Mouse (Mus musculus): Measurements from ENCODE around the gene Ablim1. TPM values are rescaled to one million over a fixed set of nuclear protein-coding genes. Genes with fewer than 3 reads are reported as not detected.

The Ablim1 gene
- polyA plus RNA-seq, 1 experiment: 501 TPM

DNA sequence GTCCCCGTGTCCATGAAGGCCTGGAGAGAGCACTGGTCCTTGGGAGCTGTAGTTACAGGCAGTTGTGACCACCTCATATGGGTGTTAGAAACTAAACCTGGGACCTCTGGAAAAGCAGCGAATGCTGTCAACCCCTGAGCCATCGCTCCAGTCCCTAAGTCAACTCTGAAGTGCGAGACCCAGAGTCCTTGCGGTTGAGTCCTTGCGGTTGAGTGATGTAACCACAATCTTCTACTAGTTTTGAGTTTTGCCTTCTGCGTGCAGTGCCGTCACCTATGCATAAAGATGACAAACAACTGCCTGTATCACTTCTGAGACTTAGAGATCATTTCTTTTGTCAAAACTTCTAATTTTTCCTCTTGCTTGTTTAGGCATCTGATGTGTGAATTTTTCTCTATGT is 200.7 kb downstream of the Ablim1 start:
- Histone ChIP-seq H3K4me3 (ENCODE audit: insufficient read depth, low read depth, low read length) (no peak overlapping the region), H3K4me1 (ENCODE audit: control insufficient read depth, insufficient read depth, low read length) (peaks cover 11% of the 10 kb centered on the region; the same call in 1 of the 2 replicates), H3K27ac (ENCODE audit: insufficient read depth, low read depth, low read length) (no peak overlapping the region)
- TF ChIP-seq POLR2A (IDR thresholded peaks at IDR 0.05; ENCODE audit: insufficient read depth, low read depth, low read length): no peak
- TF ChIP-seq CTCF (IDR thresholded peaks at IDR 0.05; ENCODE audit: insufficient read depth, low read depth, low read length): no peak
- WGBS: 94% methylated on average over 8 of the region's 8 CpGs

DNA sequence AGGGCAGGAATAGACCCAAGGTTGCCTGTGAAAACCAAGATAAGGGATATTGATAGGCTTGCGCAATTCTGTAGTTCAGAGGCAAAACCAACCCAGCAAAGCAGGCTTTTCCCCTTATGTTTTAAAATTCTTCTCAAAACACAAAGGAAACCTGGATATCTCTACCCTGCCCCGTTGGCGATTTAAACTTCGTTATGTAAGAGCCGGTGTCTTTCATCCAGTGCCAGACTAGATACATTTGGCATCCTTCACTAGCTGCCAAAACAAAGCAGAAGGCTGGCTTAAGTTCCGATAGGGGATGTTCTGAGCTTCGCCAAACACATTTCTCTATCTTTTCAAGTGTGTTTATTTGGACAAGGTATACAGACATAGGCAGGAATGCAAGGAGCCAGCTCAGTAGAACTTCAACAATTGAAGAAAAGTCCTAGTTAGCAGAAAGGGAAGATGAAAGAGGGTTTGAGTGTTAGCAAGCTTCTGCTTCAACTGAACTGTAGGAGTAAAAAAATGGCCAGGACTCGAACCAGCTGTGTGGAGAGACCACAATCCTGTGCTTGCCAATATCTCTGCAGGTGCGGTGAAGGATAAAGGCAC is 201.8 kb downstream of the Ablim1 start:
- WGBS: 43% methylated on average over 9 of the region's 9 CpGs
- no peak for TF ChIP-seq POLR2A (IDR thresholded peaks at IDR 0.05; ENCODE audit: insufficient read depth, low read depth, low read length)
- TF ChIP-seq CTCF (IDR thresholded peaks at IDR 0.05; ENCODE audit: insufficient read depth, low read depth, low read length): no peak
- Histone ChIP-seq H3K27ac (ENCODE audit: insufficient read depth, low read depth, low read length) (no peak overlapping the region), H3K4me1 (ENCODE audit: control insufficient read depth, insufficient read depth, low read length) (peaks cover 13% of the 10 kb centered on the region; the same call in 1 of the 2 replicates), H3K4me3 (ENCODE audit: insufficient read depth, low read depth, low read length) (no peak overlapping the region)

GRCm38 (mm10) chr19:57112231-57112815 is 202.4 kb downstream of the Ablim1 start:
- Histone ChIP-seq H3K27ac (ENCODE audit: insufficient read depth, low read depth, low read length) (no peak overlapping the region), H3K4me3 (ENCODE audit: insufficient read depth, low read depth, low read length) (no peak overlapping the region), H3K4me1 (ENCODE audit: control insufficient read depth, insufficient read depth, low read length) (peaks cover 13% of the 10 kb centered on the region; the same call in 1 of the 2 replicates)
- no peak for TF ChIP-seq CTCF (IDR thresholded peaks at IDR 0.05; ENCODE audit: insufficient read depth, low read depth, low read length)
- TF ChIP-seq POLR2A (IDR thresholded peaks at IDR 0.05; ENCODE audit: insufficient read depth, low read depth, low read length): no peak
- WGBS: 85% methylated on average over 8 of the region's 8 CpGs

DNA sequence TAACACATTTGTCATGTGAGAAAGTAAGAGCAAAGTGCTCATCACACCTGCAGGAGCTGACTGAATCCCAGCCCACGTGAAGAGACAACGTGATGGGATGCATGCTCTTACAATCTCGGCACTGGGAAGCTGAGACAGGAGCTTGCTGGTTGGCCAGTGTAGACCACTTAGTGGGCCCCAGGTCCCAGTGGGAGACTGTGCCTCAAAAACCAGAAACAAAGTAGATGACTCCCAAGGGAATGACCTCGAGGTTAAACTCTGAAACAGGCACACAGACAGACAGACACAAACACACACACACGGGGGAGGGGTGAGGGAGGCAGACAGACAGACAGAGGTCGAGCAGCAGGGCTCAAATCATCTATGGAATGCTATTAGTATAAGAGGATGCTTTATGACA is 203.4 kb downstream of the Ablim1 start:
- no peak overlapping the region for H3K27ac ChIP-seq (ENCODE audit: insufficient read depth, low read depth, low read length)
- 79% methylated on average over 6 of the region's 6 CpGs for WGBS
- peaks cover 17% of the 10 kb centered on the region for H3K4me1 ChIP-seq (ENCODE audit: control insufficient read depth, insufficient read depth, low read length)
- H3K4me3 ChIP-seq (ENCODE audit: insufficient read depth, low read depth, low read length): no peak overlapping the region
- TF ChIP-seq CTCF (IDR thresholded peaks at IDR 0.05; ENCODE audit: insufficient read depth, low read depth, low read length) (no peak), POLR2A (IDR thresholded peaks at IDR 0.05; ENCODE audit: insufficient read depth, low read depth, low read length) (no peak)

DNA sequence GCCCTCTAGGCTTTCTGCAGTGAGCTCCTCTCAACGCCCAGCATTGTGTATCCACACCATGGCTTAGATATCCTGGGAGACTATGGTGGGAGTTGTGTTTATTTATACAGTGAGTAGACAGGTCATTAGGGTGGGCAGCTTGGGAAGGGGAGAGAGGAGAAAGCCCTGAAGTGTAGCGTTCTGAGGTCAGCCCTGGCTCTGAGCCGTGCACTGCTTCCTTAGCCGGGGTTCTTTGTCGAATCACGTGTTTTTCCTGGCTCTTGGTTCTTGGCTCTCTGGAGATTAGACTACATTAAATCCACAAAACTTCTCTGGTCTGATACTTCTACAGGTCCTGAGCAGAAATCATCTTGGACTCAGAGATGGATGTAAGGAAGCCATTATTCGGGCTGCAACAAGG is 205.1 kb downstream of the Ablim1 start:
- peaks cover 25% of the 10 kb centered on the region for H3K4me1 ChIP-seq (ENCODE audit: control insufficient read depth, insufficient read depth, low read length)
- 65% methylated on average over 7 of the region's 7 CpGs for WGBS

DNA sequence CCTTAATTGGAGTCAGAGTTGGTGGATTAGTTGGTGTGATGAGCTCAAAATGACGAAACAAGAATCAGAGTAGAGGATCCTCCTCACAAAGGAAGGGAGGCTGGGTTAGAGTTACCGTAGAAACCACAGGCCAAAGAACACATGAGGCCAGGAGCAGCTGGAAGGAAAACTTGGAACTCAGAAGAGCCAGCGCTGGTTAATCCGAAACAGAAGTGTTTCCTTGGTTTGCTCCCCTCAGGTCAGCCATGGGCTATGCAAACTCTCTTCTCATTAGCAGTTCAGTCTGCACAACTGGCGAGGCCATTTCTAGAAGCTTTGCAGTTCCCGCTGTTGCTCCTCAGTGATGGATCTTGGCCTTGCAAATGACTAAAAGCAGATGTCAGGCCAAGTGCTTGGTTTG is 208.2 kb downstream of the Ablim1 start:
- Histone ChIP-seq H3K4me1 (ENCODE audit: control insufficient read depth, insufficient read depth, low read length) (peaks cover 26% of the 10 kb centered on the region), H3K4me3 (ENCODE audit: insufficient read depth, low read depth, low read length) (no peak overlapping the region), H3K27ac (ENCODE audit: insufficient read depth, low read depth, low read length) (no peak overlapping the region)
- no peak for TF ChIP-seq CTCF (IDR thresholded peaks at IDR 0.05; ENCODE audit: insufficient read depth, low read depth, low read length)
- no peak for TF ChIP-seq POLR2A (IDR thresholded peaks at IDR 0.05; ENCODE audit: insufficient read depth, low read depth, low read length)
- 60% methylated on average over 6 of the region's 6 CpGs for WGBS

More for the DNA sequence above, 205.1 kb downstream of the Ablim1 start:
- no peak for TF ChIP-seq POLR2A (IDR thresholded peaks at IDR 0.05; ENCODE audit: insufficient read depth, low read depth, low read length)
- TF ChIP-seq CTCF (IDR thresholded peaks at IDR 0.05; ENCODE audit: insufficient read depth, low read depth, low read length): no peak
- H3K4me3 ChIP-seq (ENCODE audit: insufficient read depth, low read depth, low read length): no peak overlapping the region
- H3K27ac ChIP-seq (ENCODE audit: insufficient read depth, low read depth, low read length): no peak overlapping the region

DNA sequence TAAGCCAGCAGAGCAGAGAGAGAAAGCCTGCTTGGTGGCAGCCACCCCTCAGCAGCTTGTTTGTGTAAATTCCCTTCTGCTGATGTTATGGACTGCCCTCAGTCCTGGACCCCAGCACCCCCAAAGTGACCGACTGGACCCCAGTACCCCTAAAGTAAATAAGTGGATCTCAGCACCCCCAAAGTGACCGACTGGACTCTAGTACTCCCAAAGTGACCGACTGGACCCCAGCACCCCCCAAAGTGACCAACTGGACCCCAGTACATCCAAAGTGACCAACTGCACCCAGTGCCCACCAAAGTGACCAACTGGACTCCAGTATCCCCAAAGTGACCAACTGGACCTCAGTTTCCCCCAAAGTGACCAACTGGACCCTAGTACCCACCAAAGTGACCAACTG is 208.7 kb downstream of the Ablim1 start:
- WGBS: 97% methylated on average over 3 of the region's 3 CpGs
- TF ChIP-seq CTCF (IDR thresholded peaks at IDR 0.05; ENCODE audit: insufficient read depth, low read depth, low read length) (no peak), POLR2A (IDR thresholded peaks at IDR 0.05; ENCODE audit: insufficient read depth, low read depth, low read length) (no peak)
- Histone ChIP-seq H3K27ac (ENCODE audit: insufficient read depth, low read depth, low read length) (no peak overlapping the region), H3K4me1 (ENCODE audit: control insufficient read depth, insufficient read depth, low read length) (peaks cover 26% of the 10 kb centered on the region), H3K4me3 (ENCODE audit: insufficient read depth, low read depth, low read length) (no peak overlapping the region)

DNA sequence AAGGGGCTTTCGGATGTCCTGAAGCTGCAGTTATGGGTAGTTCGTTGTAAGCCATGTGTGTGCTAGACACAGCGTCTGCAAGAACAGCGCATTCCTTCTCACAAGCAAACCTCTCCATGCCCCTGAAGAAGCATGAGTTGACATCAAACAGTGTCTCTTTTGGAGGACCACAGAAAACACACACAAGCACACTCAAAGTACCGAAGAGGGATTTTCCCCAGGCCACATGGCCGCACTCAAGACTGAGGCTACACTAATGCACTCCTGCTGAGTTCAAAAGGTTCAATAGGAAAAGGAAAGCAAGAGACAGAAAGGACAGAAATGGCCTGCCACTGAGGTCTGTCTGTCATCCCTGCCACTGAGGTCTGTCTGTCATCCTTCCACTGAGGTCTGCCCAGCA is 209.6 kb downstream of the Ablim1 start:
- TF ChIP-seq CTCF (IDR thresholded peaks at IDR 0.05; ENCODE audit: insufficient read depth, low read depth, low read length) (no peak), POLR2A (IDR thresholded peaks at IDR 0.05; ENCODE audit: insufficient read depth, low read depth, low read length) (no peak)
- 88% methylated on average over 6 of the region's 6 CpGs for WGBS
- Histone ChIP-seq H3K27ac (ENCODE audit: insufficient read depth, low read depth, low read length) (no peak overlapping the region), H3K4me3 (ENCODE audit: insufficient read depth, low read depth, low read length) (no peak overlapping the region), H3K4me1 (ENCODE audit: control insufficient read depth, insufficient read depth, low read length) (peaks cover 26% of the 10 kb centered on the region)

DNA sequence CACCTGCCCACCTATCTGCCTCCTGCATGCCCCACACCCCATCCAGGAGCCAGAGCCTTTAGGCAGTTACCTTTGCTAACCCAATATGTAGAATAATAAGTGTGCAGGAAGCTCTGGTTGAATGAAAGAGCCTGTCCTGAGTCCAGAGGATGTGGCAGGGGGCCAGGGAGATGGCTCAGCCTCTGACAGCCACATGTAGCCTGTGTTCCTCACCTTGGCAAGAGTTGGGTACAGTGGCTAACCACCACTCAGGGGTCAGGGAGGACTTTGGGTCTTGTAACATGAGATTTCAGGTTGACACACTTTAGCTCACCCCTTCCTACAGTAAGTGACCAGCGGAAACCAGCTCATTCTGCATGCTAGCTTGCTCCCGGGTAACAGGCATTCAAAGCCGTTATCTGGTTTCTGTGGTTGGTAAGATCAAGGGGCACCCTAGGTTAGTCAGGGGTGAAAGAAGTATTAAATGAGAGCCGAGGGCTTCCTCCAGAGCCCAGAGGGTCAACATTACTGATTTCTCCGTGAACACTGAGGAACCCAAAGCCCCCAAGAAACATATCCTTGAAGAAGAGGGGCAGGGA is 210.5 kb downstream of the Ablim1 start:
- WGBS: 88% methylated on average over 5 of the region's 5 CpGs
- Histone ChIP-seq H3K4me3 (ENCODE audit: insufficient read depth, low read depth, low read length) (no peak overlapping the region), H3K27ac (ENCODE audit: insufficient read depth, low read depth, low read length) (no peak overlapping the region), H3K4me1 (ENCODE audit: control insufficient read depth, insufficient read depth, low read length) (peaks cover 30% of the 10 kb centered on the region)
- TF ChIP-seq CTCF (IDR thresholded peaks at IDR 0.05; ENCODE audit: insufficient read depth, low read depth, low read length): no peak
- TF ChIP-seq POLR2A (IDR thresholded peaks at IDR 0.05; ENCODE audit: insufficient read depth, low read depth, low read length): no peak
